Mouse (Mus musculus): Measurements from ENCODE around the gene Uck1. TPM values are rescaled to one million over a fixed set of nuclear protein-coding genes. Genes with fewer than 3 reads are reported as not detected.
A peak's percentile ranks its signal among the peaks of the same experiment; 100 is the strongest.

The Uck1 gene
- polyA plus RNA-seq, 1 experiment from 2014 or later = 28.5 TPM

DNA sequence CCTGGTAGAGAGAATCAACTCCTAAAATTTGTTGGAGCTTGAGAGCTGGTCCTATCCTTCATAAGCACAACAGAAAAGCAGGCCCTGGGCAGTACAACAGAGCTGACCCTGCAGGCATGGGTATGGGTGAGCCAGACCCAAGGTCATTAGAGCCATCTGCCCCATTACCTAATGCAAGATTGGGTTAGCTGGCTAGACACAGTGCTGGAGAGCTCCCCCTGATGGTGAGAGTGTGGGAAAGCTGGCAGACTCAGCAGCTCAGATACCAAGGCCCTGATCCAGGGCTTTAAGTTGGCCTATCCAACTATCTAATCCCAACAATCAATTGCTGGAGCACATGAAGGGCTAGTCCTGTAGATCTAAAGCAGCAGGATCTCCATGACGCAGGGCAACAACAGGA, 22.8 kb upstream of the Uck1 start:
- H3K4me2 ChIP-seq (ENCODE audit: low read depth, low read length) = no peak overlapping the region
- ATAC-seq (ENCODE audit: low read depth) = peak; percentile 35; the same call in 1 of the 2 replicates
- 50% methylated on average over 1 of the region's 1 CpGs for WGBS (ENCODE audit: insufficient replicate concordance)
- no peak overlapping the region for H3K9ac ChIP-seq (ENCODE audit: low read depth, low read length)
- no peaks in the 10 kb centered on the region for H3K9me3 ChIP-seq (replicated peaks; ENCODE audit: control insufficient read depth, low read length)
- no peaks in the 10 kb centered on the region for H3K27me3 ChIP-seq (ENCODE audit: control insufficient read depth, insufficient read depth, low read depth, low read length)
- no peak overlapping the region for H3K27ac ChIP-seq (ENCODE audit: low read length)
- H3K4me3 ChIP-seq (ENCODE audit: low read depth, low read length) = no peak overlapping the region
- peaks cover 9% of the 10 kb centered on the region for H3K4me1 ChIP-seq (ENCODE audit: control insufficient read depth, low read depth, low read length)
- peaks cover 9% of the 10 kb centered on the region for H3K36me3 ChIP-seq (ENCODE audit: control insufficient read depth, insufficient read depth)

DNA sequence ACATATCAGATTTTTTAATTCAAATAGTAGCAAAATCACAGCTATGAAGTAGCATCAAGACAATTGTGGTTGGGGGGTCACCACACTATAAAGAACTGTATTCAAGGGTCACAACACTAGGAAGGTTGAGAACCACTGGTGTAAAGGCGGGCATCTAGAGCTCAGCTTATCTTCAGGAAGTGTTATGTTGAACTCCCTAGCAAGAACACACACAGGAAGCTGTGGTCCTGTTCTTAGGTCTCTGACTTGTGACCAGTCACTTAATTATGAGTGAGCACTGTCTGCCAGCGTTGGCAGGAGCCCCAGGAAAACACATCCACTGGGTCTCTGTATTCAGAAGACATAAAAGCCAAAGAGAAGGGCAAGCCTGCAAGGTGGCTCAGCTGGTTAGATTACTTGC, 22.3 kb upstream of the Uck1 start:
- Histone ChIP-seq H3K9ac (ENCODE audit: low read depth, low read length) (no peak overlapping the region), H3K9me3 (replicated peaks; ENCODE audit: control insufficient read depth, low read length) (no peaks in the 10 kb centered on the region), H3K27ac (ENCODE audit: low read length) (no peak overlapping the region), H3K4me3 (ENCODE audit: low read depth, low read length) (no peak overlapping the region), H3K36me3 (ENCODE audit: control insufficient read depth, insufficient read depth) (peaks cover 9% of the 10 kb centered on the region), H3K27me3 (ENCODE audit: control insufficient read depth, insufficient read depth, low read depth, low read length) (no peaks in the 10 kb centered on the region), H3K4me2 (ENCODE audit: low read depth, low read length) (no peak overlapping the region), H3K4me1 (ENCODE audit: control insufficient read depth, low read depth, low read length) (peaks cover 9% of the 10 kb centered on the region)
- 32% methylated on average over 2 of the region's 2 CpGs for WGBS (ENCODE audit: insufficient replicate concordance)
- ATAC-seq (ENCODE audit: low read depth) = no peak

GRCm38 (mm10) chr2:32275823-32276222, 15.9 kb upstream of the Uck1 start:
- H3K27me3 ChIP-seq (ENCODE audit: control insufficient read depth, insufficient read depth, low read depth, low read length) = no peaks in the 10 kb centered on the region
- ATAC-seq (ENCODE audit: low read depth) = no peak
- WGBS (ENCODE audit: insufficient replicate concordance) = 64% methylated on average over 3 of the region's 3 CpGs
- no peak overlapping the region for H3K27ac ChIP-seq (ENCODE audit: low read length)
- H3K4me2 ChIP-seq (ENCODE audit: low read depth, low read length) = no peak overlapping the region
- H3K4me3 ChIP-seq (ENCODE audit: low read depth, low read length) = no peak overlapping the region
- no peaks in the 10 kb centered on the region for H3K9me3 ChIP-seq (replicated peaks; ENCODE audit: control insufficient read depth, low read length)
- H3K9ac ChIP-seq (ENCODE audit: low read depth, low read length) = no peak overlapping the region
- H3K4me1 ChIP-seq (ENCODE audit: control insufficient read depth, low read depth, low read length) = no peaks in the 10 kb centered on the region
- peaks cover 6% of the 10 kb centered on the region; the same call in 1 of the 2 replicates for H3K36me3 ChIP-seq (ENCODE audit: control insufficient read depth, insufficient read depth)

DNA sequence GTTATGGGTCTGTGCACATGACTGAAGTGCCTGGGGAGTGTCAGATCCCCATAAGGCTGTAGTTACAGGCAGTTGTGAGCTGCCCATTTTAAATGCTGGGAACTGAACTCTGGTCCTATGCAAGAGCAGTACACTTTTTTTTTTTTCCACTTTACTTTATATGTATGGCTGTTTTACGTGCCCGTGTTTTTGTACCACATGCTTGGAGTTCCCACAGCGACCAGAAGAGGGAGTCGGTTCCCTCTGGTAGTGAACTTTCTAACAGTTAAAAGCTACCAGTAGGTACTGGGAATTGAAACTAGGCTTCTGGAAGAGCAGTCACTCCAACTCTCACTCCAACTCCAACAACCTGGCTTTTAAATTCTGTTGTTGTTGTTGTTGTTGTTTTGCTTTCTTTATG, 676 bp upstream of the Uck1 start:
- peak overlapping the region; percentile 62 for H3K4me2 ChIP-seq (ENCODE audit: low read depth, low read length)
- peaks cover 16% of the 10 kb centered on the region for H3K36me3 ChIP-seq (ENCODE audit: control insufficient read depth, insufficient read depth)
- no peak for ATAC-seq (ENCODE audit: low read depth)
- 18% methylated on average over 4 of the region's 4 CpGs for WGBS (ENCODE audit: insufficient replicate concordance)
- H3K27me3 ChIP-seq (ENCODE audit: control insufficient read depth, insufficient read depth, low read depth, low read length) = no peaks in the 10 kb centered on the region
- peaks cover 18% of the 10 kb centered on the region for H3K4me1 ChIP-seq (ENCODE audit: control insufficient read depth, low read depth, low read length)
- H3K4me3 ChIP-seq (ENCODE audit: low read depth, low read length) = peak overlapping the region; percentile 94
- no peaks in the 10 kb centered on the region for H3K9me3 ChIP-seq (replicated peaks; ENCODE audit: control insufficient read depth, low read length)
- peak overlapping the region; percentile 64; the same call in 1 of the 2 replicates for H3K27ac ChIP-seq (ENCODE audit: low read length)
- H3K9ac ChIP-seq (ENCODE audit: low read depth, low read length) = no peak overlapping the region

GRCm38 (mm10) chr2:32258887-32259533, 949 bp downstream of the Uck1 start:
- H3K4me3 ChIP-seq (ENCODE audit: low read depth, low read length) = peak overlapping the region; percentile 94
- no peak for ATAC-seq (ENCODE audit: low read depth)
- no peak overlapping the region for H3K27ac ChIP-seq (ENCODE audit: low read length)
- H3K9ac ChIP-seq (ENCODE audit: low read depth, low read length) = peak overlapping the region; percentile 94
- 44% methylated on average over 6 of the region's 6 CpGs for WGBS (ENCODE audit: insufficient replicate concordance)
- H3K4me1 ChIP-seq (ENCODE audit: control insufficient read depth, low read depth, low read length) = peaks cover 18% of the 10 kb centered on the region
- peaks cover 16% of the 10 kb centered on the region for H3K36me3 ChIP-seq (ENCODE audit: control insufficient read depth, insufficient read depth)
- H3K27me3 ChIP-seq (ENCODE audit: control insufficient read depth, insufficient read depth, low read depth, low read length) = no peaks in the 10 kb centered on the region
- H3K4me2 ChIP-seq (ENCODE audit: low read depth, low read length) = peak overlapping the region; percentile 62
- no peaks in the 10 kb centered on the region for H3K9me3 ChIP-seq (replicated peaks; ENCODE audit: control insufficient read depth, low read length)

- peaks cover 19% of the 10 kb centered on the region for H3K36me3 ChIP-seq (ENCODE audit: control insufficient read depth, insufficient read depth)
Observed at GRCm38 (mm10) chr2:32256273-32256672, 3.7 kb downstream of the Uck1 start.

GRCm38 (mm10) chr2:32254563-32254962, 5.4 kb downstream of the Uck1 start:
- Histone ChIP-seq H3K27me3 (ENCODE audit: control insufficient read depth, insufficient read depth, low read depth, low read length) (no peaks in the 10 kb centered on the region), H3K9ac (ENCODE audit: low read depth, low read length) (no peak overlapping the region), H3K9me3 (replicated peaks; ENCODE audit: control insufficient read depth, low read length) (no peaks in the 10 kb centered on the region), H3K4me2 (ENCODE audit: low read depth, low read length) (no peak overlapping the region), H3K4me1 (ENCODE audit: control insufficient read depth, low read depth, low read length) (peaks cover 12% of the 10 kb centered on the region), H3K27ac (ENCODE audit: low read length) (no peak overlapping the region), H3K4me3 (ENCODE audit: low read depth, low read length) (no peak overlapping the region), H3K36me3 (ENCODE audit: control insufficient read depth, insufficient read depth) (peaks cover 19% of the 10 kb centered on the region)
- WGBS (ENCODE audit: insufficient replicate concordance) = 81% methylated on average over 5 of the region's 5 CpGs
- no peak for ATAC-seq (ENCODE audit: low read depth)

More at GRCm38 (mm10) chr2:32256273-32256672, 3.7 kb downstream of the Uck1 start:
- 71% methylated on average over 11 of the region's 11 CpGs for WGBS (ENCODE audit: insufficient replicate concordance)
- peak; percentile 70 for ATAC-seq (ENCODE audit: low read depth)
- Histone ChIP-seq H3K4me2 (ENCODE audit: low read depth, low read length) (no peak overlapping the region), H3K4me3 (ENCODE audit: low read depth, low read length) (no peak overlapping the region), H3K27ac (ENCODE audit: low read length) (peak overlapping the region; percentile 9; the same call in 1 of the 2 replicates), H3K4me1 (ENCODE audit: control insufficient read depth, low read depth, low read length) (peaks cover 18% of the 10 kb centered on the region), H3K9ac (ENCODE audit: low read depth, low read length) (no peak overlapping the region), H3K9me3 (replicated peaks; ENCODE audit: control insufficient read depth, low read length) (no peaks in the 10 kb centered on the region), H3K27me3 (ENCODE audit: control insufficient read depth, insufficient read depth, low read depth, low read length) (no peaks in the 10 kb centered on the region)

- no peak overlapping the region for H3K9ac ChIP-seq (ENCODE audit: low read depth, low read length)
- no peaks in the 10 kb centered on the region for H3K9me3 ChIP-seq (replicated peaks; ENCODE audit: control insufficient read depth, low read length)
- H3K4me2 ChIP-seq (ENCODE audit: low read depth, low read length) = no peak overlapping the region
- H3K36me3 ChIP-seq (ENCODE audit: control insufficient read depth, insufficient read depth) = peaks cover 19% of the 10 kb centered on the region
- no peak for ATAC-seq (ENCODE audit: low read depth)
- no peak overlapping the region for H3K27ac ChIP-seq (ENCODE audit: low read length)
- no peaks in the 10 kb centered on the region for H3K27me3 ChIP-seq (ENCODE audit: control insufficient read depth, insufficient read depth, low read depth, low read length)
- H3K4me1 ChIP-seq (ENCODE audit: control insufficient read depth, low read depth, low read length) = peaks cover 3% of the 10 kb centered on the region
- no peak overlapping the region for H3K4me3 ChIP-seq (ENCODE audit: low read depth, low read length)
- WGBS (ENCODE audit: insufficient replicate concordance) = 91% methylated on average over 1 of the region's 1 CpGs
Observed at GRCm38 (mm10) chr2:32253352-32253751, 6.6 kb downstream of the Uck1 start.

DNA sequence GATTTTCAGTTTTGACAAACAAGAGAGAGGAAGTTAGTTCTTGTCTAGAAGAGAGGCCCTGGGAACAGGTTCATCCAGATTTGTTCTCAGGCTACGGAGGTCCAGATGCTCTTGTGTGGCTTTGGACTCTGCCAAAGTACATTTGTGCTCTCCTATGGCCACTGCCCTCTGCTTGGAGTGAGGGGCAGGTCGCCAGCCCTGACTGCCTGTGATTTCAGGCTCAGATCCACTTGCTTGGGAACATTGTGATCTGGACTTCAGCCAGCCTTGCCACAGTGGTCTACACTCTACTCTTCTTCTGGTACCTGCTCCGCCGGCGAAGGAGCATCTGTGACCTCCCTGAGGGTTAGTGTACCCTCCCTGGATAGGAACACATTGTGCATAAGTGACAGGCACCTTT, 7.3 kb downstream of the Uck1 start:
- Histone ChIP-seq H3K9me3 (replicated peaks; ENCODE audit: control insufficient read depth, low read length) (no peaks in the 10 kb centered on the region), H3K36me3 (ENCODE audit: control insufficient read depth, insufficient read depth) (peaks cover 17% of the 10 kb centered on the region), H3K4me2 (ENCODE audit: low read depth, low read length) (no peak overlapping the region), H3K9ac (ENCODE audit: low read depth, low read length) (no peak overlapping the region), H3K27ac (ENCODE audit: low read length) (no peak overlapping the region), H3K27me3 (ENCODE audit: control insufficient read depth, insufficient read depth, low read depth, low read length) (no peaks in the 10 kb centered on the region), H3K4me3 (ENCODE audit: low read depth, low read length) (no peak overlapping the region), H3K4me1 (ENCODE audit: control insufficient read depth, low read depth, low read length) (peaks cover 3% of the 10 kb centered on the region)
- whole genome bisulfite sequencing (ENCODE audit: insufficient replicate concordance) = 83% methylated on average over 5 of the region's 5 CpGs
- no peak for ATAC-seq (ENCODE audit: low read depth)

All from liver, embryonic 16.5 days (tissue).